Mouse (Mus musculus) hindbrain, embryonic 11.5 days (tissue): ENCODE results near the gene Skiv2l. TPM values are rescaled to one million over a fixed set of nuclear protein-coding genes. Genes with fewer than 3 reads are reported as not detected.
"Not testable (repeated sequence)": the region's sequence is repeated elsewhere in the genome, so short reads cannot be mapped to it uniquely, and the experiment has no call there.

ENCODE experiments used
- ATAC-seq: fragments of 200-750 bp; cut with Nextera tagmentation; 2 replicates; pipeline ENCODE4 v1.8.0; 2017; ENCODE audit warnings: mild to moderate bottlenecking, moderate TSS enrichment, moderate library complexity; ENCODE audit not compliant: low FRiP score
- DNase-seq: peaks from one replicate; pipeline ENCODE4 v3.0.0-alpha.2; 2015; ENCODE audit warnings: low spot score
- H3K27ac ChIP-seq: fragments of 300-500 bp; sonication (generic); 2 replicates; pipeline ENCODE4 v1.5.1; 2014; ENCODE audit warnings: mild to moderate bottlenecking, low read depth, low read length
- H3K27me3 ChIP-seq: fragments of 300-500 bp; sonication (generic); 2 replicates; pipeline ENCODE4 v1.6.1; 2014; ENCODE audit warnings: mild to moderate bottlenecking, low read length, moderate library complexity, mixed read lengths; ENCODE audit not compliant: control insufficient read depth, insufficient read depth
- H3K36me3 ChIP-seq: fragments of 300-500 bp; sonication (generic); 2 replicates; pipeline ENCODE4 v1.6.1; 2014; ENCODE audit warnings: mild to moderate bottlenecking, low read length, moderate library complexity, mixed read lengths; ENCODE audit not compliant: control insufficient read depth, insufficient read depth
- H3K4me1 ChIP-seq: fragments of 300-500 bp; sonication (generic); replicated peaks from 2 replicates; pipeline ENCODE4 v1.6.1; 2014; ENCODE audit warnings: low read length, mixed read lengths; ENCODE audit not compliant: control insufficient read depth, insufficient read depth
- H3K4me2 ChIP-seq: fragments of 300-500 bp; sonication (generic); replicated peaks from 2 replicates; pipeline ENCODE4 v1.6.1; 2014; ENCODE audit warnings: mild to moderate bottlenecking, low read depth, low read length
- H3K4me3 ChIP-seq: fragments of 300-500 bp; sonication (generic); 2 replicates; pipeline ENCODE4 v1.5.1; 2014; ENCODE audit warnings: low read depth, low read length
- H3K9ac ChIP-seq: fragments of 300-500 bp; sonication (generic); 2 replicates; pipeline ENCODE4 v1.6.1; 2014; ENCODE audit warnings: low read depth, low read length
- H3K9me3 ChIP-seq: fragments of 300-500 bp; sonication (generic); 2 replicates; pipeline ENCODE4 v1.6.1; 2016; ENCODE audit warnings: low read length; ENCODE audit not compliant: control insufficient read depth
- WGBS: fragments of 180-500 bp; shearing (Covaris S2); extraction: QIAGEN DNeasy Blood & Tissue Kit; methylation state at CpG from one replicate; pipeline ENCODE4 v1.1.7; 2014; 5-methylcytosine and 5-hydroxymethylcytosine counted together
- polyA plus RNA-seq: library from polyadenylated mRNA; unstranded; fragments of >200 nt; fragmentation: Nextera tagmentation; extraction: Ambion mirVana; gene quantifications from 2 replicates; pipeline ENCODE4 v1.2.1, GENCODE M21; 2014

The Skiv2l gene
- polyA plus RNA-seq, 1 experiment from 2014 or later = 26.9 TPM

GRCm38 (mm10) chr17:34811275-34811674 is 38.7 kb downstream of the Skiv2l start:
- no peaks in the 10 kb centered on the region for H3K36me3 ChIP-seq
- ATAC-seq = no peak
- H3K27ac ChIP-seq = no peak overlapping the region
- 74% methylated on average over 15 of the region's 15 CpGs for WGBS
- H3K27me3 ChIP-seq = no peaks in the 10 kb centered on the region
- no peak overlapping the region for H3K4me3 ChIP-seq
- no peak overlapping the region for H3K4me2 ChIP-seq
- no peak overlapping the region for H3K9ac ChIP-seq
- H3K4me1 ChIP-seq = no peaks in the 10 kb centered on the region
- no peaks in the 10 kb centered on the region for H3K9me3 ChIP-seq
- no peak for DNase-seq

GRCm38 (mm10) chr17:34810811-34811210 is 39.2 kb downstream of the Skiv2l start:
- H3K9me3 ChIP-seq, H3K4me3 ChIP-seq, H3K27me3 ChIP-seq, H3K9ac ChIP-seq, ATAC-seq, DNase-seq, H3K27ac ChIP-seq, H3K4me2 ChIP-seq, H3K4me1 ChIP-seq, H3K36me3 ChIP-seq: not testable (repeated sequence)
- WGBS = 85% methylated on average over 7 of the region's 8 CpGs

GRCm38 (mm10) chr17:34810411-34810810 is 39.6 kb downstream of the Skiv2l start:
- H3K4me2 ChIP-seq, H3K9me3 ChIP-seq, H3K36me3 ChIP-seq, H3K27ac ChIP-seq, H3K4me1 ChIP-seq, H3K9ac ChIP-seq, DNase-seq, H3K4me3 ChIP-seq, H3K27me3 ChIP-seq, ATAC-seq: not testable (repeated sequence)
- 79% methylated on average over 5 of the region's 5 CpGs for WGBS

- Histone ChIP-seq H3K27ac (no peak overlapping the region), H3K4me2 (no peak overlapping the region), H3K9me3 (no peaks in the 10 kb centered on the region), H3K36me3 (no peaks in the 10 kb centered on the region), H3K4me1 (no peaks in the 10 kb centered on the region), H3K9ac (no peak overlapping the region), H3K4me3 (no peak overlapping the region), H3K27me3 (no peaks in the 10 kb centered on the region)
- ATAC-seq (no peak), DNase-seq (no peak)
- WGBS = 86% methylated on average over 6 of the region's 6 CpGs
These were observed 41.3 kb downstream of the Skiv2l start for GRCm38 (mm10) chr17:34808599-34809205.

DNA sequence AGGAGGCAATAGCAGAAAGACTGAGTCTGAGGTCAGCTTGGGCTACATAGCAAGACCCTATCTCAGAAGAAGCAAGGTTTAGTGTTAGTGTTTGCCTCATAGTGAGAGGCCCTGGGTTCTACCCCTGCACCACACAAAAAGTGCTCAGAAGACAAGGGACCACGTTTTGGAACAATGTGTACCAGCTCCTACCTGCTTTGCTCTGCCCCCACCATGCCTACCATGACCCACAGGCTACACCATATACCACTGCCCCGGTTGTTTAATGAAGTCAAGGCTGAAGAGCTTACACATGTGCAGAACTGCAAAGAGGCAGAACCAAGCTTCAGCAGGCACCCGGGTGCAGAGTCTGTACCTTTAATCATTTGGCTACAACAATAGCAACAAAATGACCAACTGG is 42.8 kb downstream of the Skiv2l start:
- H3K9me3 ChIP-seq = no peaks in the 10 kb centered on the region
- H3K9ac ChIP-seq = no peak overlapping the region
- no peak overlapping the region for H3K4me3 ChIP-seq
- DNase-seq (no peak), ATAC-seq (no peak)
- H3K4me1 ChIP-seq = no peaks in the 10 kb centered on the region
- 71% methylated on average over 3 of the region's 3 CpGs for WGBS
- H3K36me3 ChIP-seq = no peaks in the 10 kb centered on the region
- no peak overlapping the region for H3K27ac ChIP-seq
- no peak overlapping the region for H3K4me2 ChIP-seq
- no peaks in the 10 kb centered on the region for H3K27me3 ChIP-seq

DNA sequence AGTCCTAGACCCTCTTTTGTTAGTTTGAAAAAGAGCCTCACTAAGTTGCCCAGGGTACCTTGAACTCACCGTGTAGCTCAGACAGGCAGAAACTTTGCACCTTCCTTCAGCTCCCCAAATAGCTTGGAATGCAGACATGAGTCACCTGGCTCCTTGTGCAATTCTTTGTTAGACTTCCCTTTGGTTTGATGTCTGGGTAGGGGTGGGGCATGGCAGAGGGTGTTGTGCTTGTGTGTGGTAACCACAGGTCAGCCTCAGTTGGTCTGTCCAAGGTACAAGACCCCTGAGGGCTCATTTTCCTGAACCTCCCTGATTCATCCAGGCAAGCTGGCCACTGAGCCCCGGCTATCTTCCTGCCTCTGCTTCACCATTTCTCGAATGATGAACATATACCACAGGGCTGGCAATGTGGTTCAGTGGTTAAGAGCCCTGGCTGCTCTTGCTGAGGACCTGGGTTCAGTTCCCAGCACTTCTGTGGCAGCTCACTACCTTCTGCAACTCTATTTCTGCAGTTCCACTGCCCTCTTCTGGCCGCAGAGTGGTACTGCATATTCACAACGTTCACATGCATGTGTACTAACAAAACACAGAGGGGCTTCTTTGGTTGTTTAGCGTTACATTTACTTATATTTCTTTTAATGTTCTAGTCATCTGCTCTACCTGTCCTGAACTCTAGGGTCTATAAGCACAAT is 45.0 kb downstream of the Skiv2l start:
- no peak for ATAC-seq
- Histone ChIP-seq H3K27ac (no peak overlapping the region), H3K4me3 (no peak overlapping the region), H3K36me3 (no peaks in the 10 kb centered on the region), H3K4me2 (no peak overlapping the region), H3K27me3 (no peaks in the 10 kb centered on the region), H3K4me1 (no peaks in the 10 kb centered on the region), H3K9ac (no peak overlapping the region), H3K9me3 (no peaks in the 10 kb centered on the region)
- no peak for DNase-seq
- WGBS = 78% methylated on average over 6 of the region's 6 CpGs

GRCm38 (mm10) chr17:34804301-34804700 is 45.7 kb downstream of the Skiv2l start, which contains the start of gene Cyp21a1:
Cyp21a1 (minus strand) TSS chr17:34804561.
- 85% methylated on average over 4 of the region's 6 CpGs for WGBS
- H3K9me3 ChIP-seq, ATAC-seq, H3K9ac ChIP-seq, H3K27ac ChIP-seq, H3K27me3 ChIP-seq, H3K36me3 ChIP-seq, H3K4me2 ChIP-seq, H3K4me3 ChIP-seq, DNase-seq, H3K4me1 ChIP-seq: not testable (repeated sequence)

DNA sequence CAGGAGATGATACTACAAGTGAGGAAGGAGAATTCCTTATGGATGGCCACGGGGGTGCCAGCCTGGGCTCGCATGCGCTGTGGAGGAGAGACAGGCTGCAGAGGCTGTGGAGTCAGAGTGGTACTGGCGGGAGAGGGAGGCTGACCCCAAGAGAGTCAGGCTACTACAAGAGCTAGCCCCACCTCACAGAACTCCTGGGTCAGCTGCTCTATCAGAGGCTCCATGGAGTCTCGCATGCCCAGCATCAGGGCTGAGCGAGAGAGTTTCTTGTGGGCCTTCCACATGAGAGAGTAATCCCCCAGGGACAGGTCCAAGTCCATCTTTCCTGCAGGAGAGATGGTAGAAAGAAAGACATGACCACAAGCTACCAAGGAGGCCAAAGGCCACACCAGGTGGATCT is 46.6 kb downstream of the Skiv2l start:
- H3K4me3 ChIP-seq = not testable (repeated sequence)
- 90% methylated on average over 6 of the region's 6 CpGs for WGBS

GRCm38 (mm10) chr17:34802756-34803155 is 47.3 kb downstream of the Skiv2l start:
- not testable (repeated sequence) for H3K9me3 ChIP-seq, H3K4me3 ChIP-seq, H3K4me1 ChIP-seq, H3K4me2 ChIP-seq, H3K9ac ChIP-seq, H3K27ac ChIP-seq, H3K36me3 ChIP-seq, DNase-seq, ATAC-seq, H3K27me3 ChIP-seq
- 90% methylated on average over 9 of the region's 9 CpGs for WGBS

More for the DNA sequence above, 46.6 kb downstream of the Skiv2l start:
- H3K4me1 ChIP-seq, H3K9me3 ChIP-seq, H3K27me3 ChIP-seq, H3K36me3 ChIP-seq, H3K27ac ChIP-seq, H3K9ac ChIP-seq, DNase-seq, H3K4me2 ChIP-seq, ATAC-seq: not testable (repeated sequence)
